Mouse (Mus musculus) ES-E14 (cell line): ENCODE results near the gene Fuz. TPM values are rescaled to one million over a fixed set of nuclear protein-coding genes. Genes with fewer than 3 reads are reported as not detected.

ENCODE experiments used
- DNase-seq: peaks from one replicate; pipeline ENCODE4 v3.0.0-alpha.2; 2013; ENCODE audit warnings: low read depth, low spot score
- H3K27ac ChIP-seq: 2 replicates; pipeline ENCODE4 v1.5.1; 2012; ENCODE audit warnings: low read depth, mild to moderate bottlenecking, low read length, moderate library complexity, mixed read lengths; ENCODE audit not compliant: poor library complexity, insufficient read depth, severe bottlenecking
- H3K36me3 ChIP-seq: 2 replicates; pipeline ENCODE4 v1.6.1; 2012; ENCODE audit warnings: mild to moderate bottlenecking, low read length, moderate library complexity, mixed read lengths; ENCODE audit not compliant: control insufficient read depth, poor library complexity, insufficient read depth, severe bottlenecking
- H3K4me1 ChIP-seq, 2 experiments: fragments of 150-350 bp in 1 of 2; sonication (generic) in 1 of 2; 2 replicates each; pipeline ENCODE4 v1.6.1; 2012; ENCODE audit warnings: low read length in 2 of 2, mild to moderate bottlenecking in 1 of 2, mixed read lengths in 1 of 2; ENCODE audit not compliant: control insufficient read depth in 2 of 2, insufficient read depth in 2 of 2, poor library complexity in 1 of 2
- H3K4me3 ChIP-seq, 2 experiments: fragments of 150-350 bp in 1 of 2; sonication (generic) in 1 of 2; 2 replicates each; pipeline ENCODE4 v1.5.1; 2012; ENCODE audit warnings: low read length in 2 of 2, low read depth in 1 of 2, mild to moderate bottlenecking in 1 of 2, mixed read lengths in 1 of 2; ENCODE audit not compliant: insufficient read depth in 1 of 2, poor library complexity in 1 of 2, severe bottlenecking in 1 of 2
- H3K9ac ChIP-seq: 2 replicates; pipeline ENCODE4 v1.6.1; 2012; ENCODE audit warnings: low read depth, mild to moderate bottlenecking, low read length, mixed read lengths; ENCODE audit not compliant: poor library complexity, insufficient read depth, severe bottlenecking
- H3K9me3 ChIP-seq: fragments of 150-350 bp; sonication (generic); 2 replicates; pipeline ENCODE4 v1.6.1; 2012; ENCODE audit warnings: low read depth, mild to moderate bottlenecking, low read length; ENCODE audit not compliant: control insufficient read depth, insufficient read depth
- CHD2 ChIP-seq: IDR thresholded peaks from 2 replicates; pipeline ENCODE4 v1.6.1; 2014; ENCODE audit warnings: mild to moderate bottlenecking, low read depth, low read length, inconsistent platforms
- HCFC1 ChIP-seq: IDR thresholded peaks from 2 replicates; pipeline ENCODE4 v1.6.1; 2012; ENCODE audit warnings: low read length, inconsistent platforms, borderline replicate concordance; ENCODE audit not compliant: insufficient read depth
- MAFK ChIP-seq: IDR thresholded peaks from 2 replicates; pipeline ENCODE4 v1.6.1; 2014; ENCODE audit warnings: mild to moderate bottlenecking, low read depth, low read length, inconsistent platforms; ENCODE audit not compliant: insufficient read depth
- ZC3H11A ChIP-seq: IDR thresholded peaks from 2 replicates; pipeline ENCODE4 v1.6.1; 2012; ENCODE audit warnings: low read depth, mild to moderate bottlenecking, inconsistent platforms, low read length, borderline replicate concordance
- ZNF384 ChIP-seq: IDR thresholded peaks from 2 replicates; pipeline ENCODE4 v1.6.1; 2012; ENCODE audit warnings: low read depth, low read length, inconsistent platforms
- in situ Hi-C, 2 experiments: fragments of 600-800 bp; cut with MboI; formaldehyde crosslinking; loops; one replicate each; pipeline ENCODE4 v1.15.1; 2025; ENCODE audit warnings: low sequenced_read_pairs in 2 of 2, inconsistent platforms in 1 of 2; ENCODE audit not compliant: unreplicated experiment in 2 of 2
- total RNA-seq: library from RNA; depleted of rRNA; stranded (reverse); fragments of 300-350 nt; gene quantifications from 2 replicates; pipeline ENCODE4 v1.2.3, GENCODE M21; 2012

The Fuz gene
- total RNA-seq, 1 experiment: 14.2 TPM

- in situ Hi-C loops: no loop called here
Measured at GRCm38 (mm10) chr7:44916191-44916590, 20.3 kb downstream of the Fuz start.

GRCm38 (mm10) chr7:44916881-44917280 lies 21.0 kb downstream of the Fuz start:
- no peak overlapping the region for H3K27ac ChIP-seq
- H3K4me3 ChIP-seq: no peak overlapping the region
- no peak overlapping the region for H3K9ac ChIP-seq
- no peak for DNase-seq
- in situ Hi-C loops: no loop called here
- no peaks in the 10 kb centered on the region for H3K9me3 ChIP-seq
- no peak for TF ChIP-seq ZC3H11A
- no peak for TF ChIP-seq ZNF384
- no peak for TF ChIP-seq HCFC1
- TF ChIP-seq CHD2: no peak
- TF ChIP-seq MAFK: no peak
- H3K36me3 ChIP-seq: peaks cover 14% of the 10 kb centered on the region
- peaks cover 0 to 2% of the 10 kb centered on the region in 2 experiments; a peak in 3 of 4 replicates for H3K4me1 ChIP-seq

More at GRCm38 (mm10) chr7:44916191-44916590, 20.3 kb downstream of the Fuz start:
- Histone ChIP-seq H3K9me3 (no peaks in the 10 kb centered on the region), H3K4me3 (no peak overlapping the region), H3K36me3 (peaks cover 14% of the 10 kb centered on the region), H3K4me1 (peaks cover 0 to 2% of the 10 kb centered on the region in 2 experiments; a peak in 2 of 4 replicates), H3K27ac (no peak overlapping the region), H3K9ac (no peak overlapping the region)
- DNase-seq: no peak
- no peak for TF ChIP-seq ZNF384
- no peak for TF ChIP-seq HCFC1
- TF ChIP-seq ZC3H11A: no peak
- no peak for TF ChIP-seq CHD2
- no peak for TF ChIP-seq MAFK

GRCm38 (mm10) chr7:44918219-44918618 lies 22.3 kb downstream of the Fuz start:
- TF ChIP-seq MAFK (no peak), CHD2 (no peak), ZNF384 (no peak), ZC3H11A (no peak), HCFC1 (no peak)
- H3K9me3 ChIP-seq: no peaks in the 10 kb centered on the region
- peaks cover 0 to 5% of the 10 kb centered on the region in 2 experiments; a peak in 3 of 4 replicates for H3K4me1 ChIP-seq
- no peak overlapping the region for H3K27ac ChIP-seq
- no peak overlapping the region for H3K4me3 ChIP-seq
- peaks cover 13% of the 10 kb centered on the region for H3K36me3 ChIP-seq
- in situ Hi-C loops: no loop called here
- no peak for DNase-seq
- H3K9ac ChIP-seq: no peak overlapping the region

- no peak for DNase-seq
- Histone ChIP-seq H3K4me3 (no peak overlapping the region), H3K4me1 (peaks cover 0 to 3% of the 10 kb centered on the region in 2 experiments; a peak in 1 of 4 replicates), H3K27ac (no peak overlapping the region), H3K36me3 (peaks cover 13% of the 10 kb centered on the region), H3K9me3 (no peaks in the 10 kb centered on the region), H3K9ac (no peak overlapping the region)
- in situ Hi-C loops: no loop called here
- TF ChIP-seq HCFC1: no peak
- TF ChIP-seq CHD2: no peak
- no peak for TF ChIP-seq ZNF384
- no peak for TF ChIP-seq MAFK
- no peak for TF ChIP-seq ZC3H11A
Measured at GRCm38 (mm10) chr7:44919127-44919526, 23.2 kb downstream of the Fuz start.

- no peak overlapping the region for H3K27ac ChIP-seq
- no peak overlapping the region for H3K9ac ChIP-seq
- H3K4me1 ChIP-seq: peaks cover 0 to 3% of the 10 kb centered on the region in 2 experiments; a peak in 1 of 4 replicates
- no peak for DNase-seq
- no peaks in the 10 kb centered on the region for H3K9me3 ChIP-seq
- peaks cover 5% of the 10 kb centered on the region; the same call in 1 of the 2 replicates for H3K36me3 ChIP-seq
- TF ChIP-seq ZNF384 (no peak), CHD2 (no peak), ZC3H11A (no peak), HCFC1 (no peak), MAFK (no peak)
- in situ Hi-C loops: no loop called here
- H3K4me3 ChIP-seq: no peak overlapping the region
Measured at GRCm38 (mm10) chr7:44922530-44922929, 26.7 kb downstream of the Fuz start.
